Mouse (Mus musculus): ENCODE results near the gene Gm21915.

DNA sequence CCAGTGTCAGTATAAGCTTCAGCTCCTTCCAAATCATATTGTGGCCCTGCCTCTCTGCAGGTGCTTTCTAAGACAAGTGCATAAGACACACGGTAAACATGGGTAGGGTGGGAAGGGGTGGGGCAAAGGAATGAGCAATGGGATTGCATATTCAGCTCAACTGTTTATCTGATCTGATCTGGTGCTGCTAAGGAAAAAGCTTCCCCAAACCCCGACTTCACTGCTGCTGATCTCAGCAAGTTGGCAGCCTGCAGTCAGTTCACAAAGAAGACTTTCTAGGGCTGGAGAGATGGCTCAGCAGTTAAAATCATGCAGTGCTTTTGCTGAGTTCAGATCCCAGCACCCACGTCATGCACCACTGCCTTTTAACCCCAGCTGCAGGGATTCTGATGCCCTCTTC, 39.6 kb downstream of the Gm21915 start:
- TF ChIP-seq POLR2A (IDR thresholded peaks at IDR 0.05; ENCODE audit: low read depth, low read length) (no peak), CTCF (conservative IDR thresholded peaks at IDR 0.05; ENCODE audit: insufficient read depth, insufficient read length, low read depth, low read length) (no peak)

All from kidney, adult 2 months (tissue).